Mouse (Mus musculus) liver, embryonic 14.5 days (tissue): Measurements from ENCODE around the gene Rapgef3. TPM values are rescaled to one million over a fixed set of nuclear protein-coding genes. Genes with fewer than 3 reads are reported as not detected.

ENCODE experiments used
- ATAC-seq: fragments of 200-750 bp; cut with Nextera tagmentation; 2 replicates; pipeline ENCODE4 v1.8.0; 2017; ENCODE audit warnings: moderate number of reproducible peaks, mild to moderate bottlenecking, moderate library complexity; ENCODE audit not compliant: insufficient read depth
- DNase-seq, 3 experiments: peaks; one replicate each; pipeline ENCODE4 v3.0.0-alpha.2; 2012 to 2013; ENCODE audit warnings: low read depth in 3 of 3, low spot score in 3 of 3
- H3K27ac ChIP-seq: fragments of 300-500 bp; sonication (generic); 2 replicates; pipeline ENCODE4 v1.5.1; 2014; ENCODE audit warnings: moderate library complexity, mild to moderate bottlenecking, control low read depth, inconsistent platforms
- H3K27me3 ChIP-seq: fragments of 300-500 bp; sonication (generic); 2 replicates; pipeline ENCODE4 v1.6.1; 2014; ENCODE audit warnings: mild to moderate bottlenecking, low read length, moderate library complexity; ENCODE audit not compliant: control insufficient read depth, insufficient read depth
- H3K36me3 ChIP-seq: fragments of 300-500 bp; sonication (generic); replicated peaks from 2 replicates; pipeline ENCODE4 v1.6.1; 2014; ENCODE audit warnings: low read depth; ENCODE audit not compliant: control insufficient read depth, insufficient read depth
- H3K4me1 ChIP-seq, 2 experiments: fragments of 200-500 bp in 1 of 2; fragments of 300-500 bp in 1 of 2; sonication (generic) in 1 of 2; replicated peaks; 2 replicates each; pipeline ENCODE4 v1.6.1; 2012 to 2014; ENCODE audit warnings: antibody characterized with exemption in 1 of 2, inconsistent platforms in 1 of 2, low read length in 1 of 2; ENCODE audit not compliant: control insufficient read depth in 2 of 2, insufficient read depth in 2 of 2
- H3K4me2 ChIP-seq: fragments of 300-500 bp; sonication (generic); 2 replicates; pipeline ENCODE4 v1.6.1; 2014; ENCODE audit warnings: low read depth, mild to moderate bottlenecking, control low read depth, moderate library complexity
- H3K4me3 ChIP-seq, 2 experiments: fragments of 200-500 bp in 1 of 2; fragments of 300-500 bp in 1 of 2; sonication (generic) in 1 of 2; 2 replicates each; pipeline ENCODE4 v1.5.1; 2012 to 2014; ENCODE audit warnings: low read depth in 2 of 2, low read length in 2 of 2, mild to moderate bottlenecking in 2 of 2, control low read depth in 1 of 2, inconsistent platforms in 1 of 2, moderate library complexity in 1 of 2; ENCODE audit not compliant: insufficient read depth in 1 of 2
- H3K9ac ChIP-seq: fragments of 300-500 bp; sonication (generic); replicated peaks from 2 replicates; pipeline ENCODE4 v1.6.1; 2014; ENCODE audit warnings: mild to moderate bottlenecking, control low read depth, moderate library complexity
- H3K9me3 ChIP-seq: fragments of 300-500 bp; sonication (generic); 2 replicates; pipeline ENCODE4 v1.6.1; 2016; ENCODE audit warnings: low read length, mixed read lengths; ENCODE audit not compliant: control insufficient read depth
- CTCF ChIP-seq: IDR thresholded peaks from 2 replicates; pipeline ENCODE4 v1.5.1; 2016; ENCODE audit warnings: antibody characterized with exemption, low read depth, control low read depth
- EP300 ChIP-seq: IDR thresholded peaks from 2 replicates; pipeline ENCODE4 v1.6.1; 2016; ENCODE audit warnings: antibody characterized with exemption, low read depth
- WGBS: fragments of 180-500 bp; shearing (Covaris S2); extraction: QIAGEN DNeasy Blood & Tissue Kit; methylation state at CpG from one replicate; pipeline ENCODE4 v1.1.7; 2014; ENCODE audit not compliant: insufficient replicate concordance; 5-methylcytosine and 5-hydroxymethylcytosine counted together
- polyA plus RNA-seq, 2 experiments: library from polyadenylated mRNA; depleted of rRNA in 1 of 2; stranded (reverse) in 1 of 2; unstranded in 1 of 2; fragments of >200 nt; fragmentation: Nextera tagmentation in 1 of 2; extraction: Ambion mirVana in 1 of 2; gene quantifications; 2 replicates each; pipeline versions ENCODE4 v1.2.1 to v1.2.3; 2012 to 2014

Gene Rapgef3
- polyA plus RNA-seq, 2 experiments, result 0.84 to 2.2 TPM

- 70% methylated on average over 12 of the region's 12 CpGs for WGBS
- peaks cover 3 to 17% of the 10 kb centered on the region in 2 experiments; a peak in 3 of 4 replicates for H3K4me1 ChIP-seq
- no peak overlapping the region for H3K4me3 ChIP-seq
- no peaks in the 10 kb centered on the region for H3K36me3 ChIP-seq
- H3K9ac ChIP-seq, result no peak overlapping the region
- no peak overlapping the region for H3K4me2 ChIP-seq
- ATAC-seq, result no peak
- no peaks in the 10 kb centered on the region for H3K9me3 ChIP-seq
- TF ChIP-seq EP300, result no peak
- TF ChIP-seq CTCF, result no peak
- H3K27me3 ChIP-seq, result no peaks in the 10 kb centered on the region
- no peak for DNase-seq
- H3K27ac ChIP-seq, result no peak overlapping the region
These were observed 26.1 kb downstream of the Rapgef3 start for GRCm38 (mm10) chr15:97741662-97742061.

GRCm38 (mm10) chr15:97740283-97740732, 27.5 kb downstream of the Rapgef3 start:
- H3K27me3 ChIP-seq, result no peaks in the 10 kb centered on the region

GRCm38 (mm10) chr15:97738923-97739322, 28.8 kb downstream of the Rapgef3 start:
- no peak overlapping the region for H3K4me2 ChIP-seq
- no peak overlapping the region for H3K9ac ChIP-seq
- 50% methylated on average over 7 of the region's 7 CpGs for WGBS
- H3K4me1 ChIP-seq, result 0 out of 4 replicates have a peak, but pooled peaks cover 0 to 8% of the 10 kb centered on the region in 2 experiments
- ATAC-seq (peak; percentile 86), DNase-seq (peak in 1 of 3 experiments; percentile 22)
- no peak overlapping the region for H3K27ac ChIP-seq
- H3K27me3 ChIP-seq, result no peaks in the 10 kb centered on the region
- TF ChIP-seq CTCF, result no peak
- peak; percentile 46 for TF ChIP-seq EP300
- no peaks in the 10 kb centered on the region for H3K36me3 ChIP-seq
- no peak overlapping the region for H3K4me3 ChIP-seq
- no peaks in the 10 kb centered on the region for H3K9me3 ChIP-seq

More at GRCm38 (mm10) chr15:97740283-97740732, 27.5 kb downstream of the Rapgef3 start:
- DNase-seq (no peak), ATAC-seq (no peak)
- H3K27ac ChIP-seq, result no peak overlapping the region
- H3K4me3 ChIP-seq, result no peak overlapping the region
- H3K4me2 ChIP-seq, result no peak overlapping the region
- peaks cover 3 to 15% of the 10 kb centered on the region in 2 experiments; a peak in 3 of 4 replicates for H3K4me1 ChIP-seq
- no peak overlapping the region for H3K9ac ChIP-seq
- H3K9me3 ChIP-seq, result no peaks in the 10 kb centered on the region
- H3K36me3 ChIP-seq, result no peaks in the 10 kb centered on the region
- no peak for TF ChIP-seq CTCF
- no peak for TF ChIP-seq EP300
- WGBS, result 79% methylated on average over 9 of the region's 9 CpGs

GRCm38 (mm10) chr15:97731988-97732387, 35.8 kb downstream of the Rapgef3 start:
- H3K27ac ChIP-seq, result no peak overlapping the region
- no peak overlapping the region for H3K4me3 ChIP-seq
- no peaks in the 10 kb centered on the region for H3K27me3 ChIP-seq
- H3K9ac ChIP-seq, result no peak overlapping the region
- no peaks in the 10 kb centered on the region for H3K4me1 ChIP-seq
- WGBS, result 77% methylated on average over 11 of the region's 11 CpGs
- ATAC-seq (no peak), DNase-seq (no peak)
- H3K4me2 ChIP-seq, result no peak overlapping the region
- no peaks in the 10 kb centered on the region for H3K36me3 ChIP-seq
- TF ChIP-seq CTCF, result no peak
- TF ChIP-seq EP300, result no peak
- no peaks in the 10 kb centered on the region for H3K9me3 ChIP-seq

GRCm38 (mm10) chr15:97731111-97731510, 36.7 kb downstream of the Rapgef3 start, which contains the start of gene Endou:
Gene Endou, minus strand, starts transcription at chr15:97731339.
- Histone ChIP-seq H3K9me3 (no peaks in the 10 kb centered on the region), H3K9ac (no peak within 1 kb of the TSS), H3K4me1 (no peaks in the 10 kb centered on the region), H3K4me2 (no peak within 1 kb of the TSS), H3K27me3 (no peaks in the 10 kb centered on the region), H3K36me3 (no peaks in the 10 kb centered on the region), H3K27ac (no peak within 1 kb of the TSS), H3K4me3 (no peak within 1 kb of the TSS)
- TF ChIP-seq CTCF, result no peak
- no peak for TF ChIP-seq EP300
- WGBS, result 71% methylated on average over 8 of the region's 8 CpGs
- DNase-seq (no peak), ATAC-seq (no peak)
